Mouse (Mus musculus): ENCODE data around the gene Ubxn2a. TPM values are rescaled to one million over a fixed set of nuclear protein-coding genes. Genes with fewer than 3 reads are reported as not detected.

Ubxn2a gene
- total and polyA plus RNA-seq, 3 experiments, result 7.1 to 50.1 (median 50.1) TPM

Other genes with a start within 250 kb of the Ubxn2a start
- under 1 TPM; 0.12 to 0.35 TPM for gene Fam228a, start 169.3 kb downstream of the Ubxn2a start, total RNA-seq (2021)
- 0.09 TPM in 1 of 2 replicates, not detected in the other for gene Fam228a, start 169.3 kb downstream of the Ubxn2a start, polyA plus RNA-seq (2012; rRNA removed)
- gene Pfn4, start 138.7 kb downstream of the Ubxn2a start, total RNA-seq (2021), result 1 to 10 TPM; 1.4 to 2.9 TPM
- gene Pfn4, start 138.7 kb downstream of the Ubxn2a start, polyA plus RNA-seq (2012; rRNA removed), result 0.03 and 0.29 TPM in 2 replicates
- 1 to 10 TPM; 3.7 to 3.8 TPM for gene Fam228b, start 138.4 kb downstream of the Ubxn2a start, total RNA-seq (2021)
- gene Fam228b, start 138.4 kb downstream of the Ubxn2a start, polyA plus RNA-seq (2012; rRNA removed), result 0.82 and 3.2 TPM in 2 replicates
- gene Sf3b6, start 90.2 kb downstream of the Ubxn2a start, total RNA-seq (2021), result 100 to 1,000 TPM; 117 to 145 TPM
- 7.1 and 9.4 TPM in 2 replicates for gene Sf3b6, start 90.2 kb downstream of the Ubxn2a start, polyA plus RNA-seq (2012; rRNA removed)
- gene Fkbp1b, start 66.1 kb downstream of the Ubxn2a start, total RNA-seq (2021), result 1 to 10 TPM; 4.2 to 9.6 TPM
- gene Fkbp1b, start 66.1 kb downstream of the Ubxn2a start, polyA plus RNA-seq (2012; rRNA removed), result 5.2 and 8.9 TPM in 2 replicates
- 1 to 10 TPM; 7.1 to 7.7 TPM for gene Wdcp, start 64.4 kb downstream of the Ubxn2a start, total RNA-seq (2021)
- gene Wdcp, start 64.4 kb downstream of the Ubxn2a start, polyA plus RNA-seq (2012; rRNA removed), result 3.5 and 3.8 TPM in 2 replicates
- under 1 TPM; 0.55 to 0.61 TPM for gene Mfsd2b, start 33.3 kb downstream of the Ubxn2a start, total RNA-seq (2021)
- gene Mfsd2b, start 33.3 kb downstream of the Ubxn2a start, polyA plus RNA-seq (2012; rRNA removed), result 1.0 and 2.3 TPM in 2 replicates
- 10 to 100 TPM; 17.6 to 29.7 TPM for gene Atad2b, start 9.6 kb upstream of the Ubxn2a start, total RNA-seq (2021)
- gene Atad2b, start 9.6 kb upstream of the Ubxn2a start, polyA plus RNA-seq (2012; rRNA removed), result 23.0 and 25.5 TPM in 2 replicates

Measured in adrenal gland, adult 2 months (tissue).